Mouse (Mus musculus) ES-Bruce4 (cell line): Measurements from ENCODE around the gene Mipol1.

Experiments
- CTCF ChIP-seq: IDR thresholded peaks from one replicate; pipeline ENCODE4 v1.8.1; 2011; ENCODE audit warnings: low read depth, low read length
- POLR2A ChIP-seq: IDR thresholded peaks from one replicate; pipeline ENCODE4 v1.8.1; 2011; ENCODE audit warnings: low read length; ENCODE audit not compliant: insufficient read depth

DNA sequence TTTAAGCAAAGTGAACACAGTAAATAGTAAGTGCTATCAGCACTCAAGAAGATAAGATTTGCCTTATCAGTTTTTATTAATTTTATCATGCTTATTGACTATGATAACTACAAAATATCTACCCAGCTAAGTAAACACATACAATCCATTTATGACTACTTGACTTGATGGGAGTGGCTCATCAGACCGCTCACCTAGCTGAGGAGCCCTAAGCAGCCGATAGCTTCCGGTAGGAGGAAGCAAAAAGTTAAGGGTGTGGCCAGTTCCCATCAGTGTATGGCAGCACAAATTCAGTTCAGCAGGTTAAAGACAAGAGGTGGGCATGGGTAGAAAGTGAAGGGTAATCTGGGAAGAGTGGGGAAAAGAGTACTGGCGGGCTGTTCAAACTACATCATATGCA, 43.2 kb upstream of the Mipol1 start:
- TF ChIP-seq CTCF = no peak
- no peak for TF ChIP-seq POLR2A
